Mouse (Mus musculus) stomach, embryonic 14.5 days (tissue): ENCODE measurements around the gene Hsd17b1. TPM values are rescaled to one million over a fixed set of nuclear protein-coding genes. Genes with fewer than 3 reads are reported as not detected.

Source experiments
- ATAC-seq: fragments of 200-750 bp; cut with Nextera tagmentation; 2 replicates; pipeline ENCODE4 v1.8.0; 2017; ENCODE audit warnings: low read depth, moderate TSS enrichment; ENCODE audit not compliant: insufficient number of reproducible peaks, insufficient read depth, low FRiP score
- H3K27ac ChIP-seq: fragments of 300-500 bp; sonication (generic); 2 replicates; pipeline ENCODE4 v1.5.1; 2014; ENCODE audit warnings: mild to moderate bottlenecking, low read length, moderate library complexity, mixed read lengths
- H3K27me3 ChIP-seq: fragments of 300-500 bp; sonication (generic); 2 replicates; pipeline ENCODE4 v1.6.1; 2014; ENCODE audit warnings: low read length, control low read depth, mixed read lengths; ENCODE audit not compliant: control insufficient read depth, insufficient read depth
- H3K36me3 ChIP-seq: fragments of 300-500 bp; sonication (generic); 2 replicates; pipeline ENCODE4 v1.6.1; 2014; ENCODE audit warnings: mild to moderate bottlenecking, control low read depth, low read length, moderate library complexity, mixed read lengths; ENCODE audit not compliant: control insufficient read depth, insufficient read depth
- H3K4me1 ChIP-seq: fragments of 300-500 bp; sonication (generic); 2 replicates; pipeline ENCODE4 v1.6.1; 2014; ENCODE audit warnings: low read length, control low read depth, mixed read lengths; ENCODE audit not compliant: control insufficient read depth, insufficient read depth
- H3K4me2 ChIP-seq: fragments of 300-500 bp; sonication (generic); replicated peaks from 2 replicates; pipeline ENCODE4 v1.6.1; 2014; ENCODE audit warnings: low read depth, low read length, control low read depth
- H3K4me3 ChIP-seq: fragments of 300-500 bp; sonication (generic); 2 replicates; pipeline ENCODE4 v1.5.1; 2014; ENCODE audit warnings: low read depth, low read length, control low read depth
- H3K9ac ChIP-seq: fragments of 300-500 bp; sonication (generic); replicated peaks from 2 replicates; pipeline ENCODE4 v1.6.1; 2014; ENCODE audit warnings: low read depth, mild to moderate bottlenecking, control low read depth, low read length, moderate library complexity, mixed read lengths
- H3K9me3 ChIP-seq: fragments of 300-500 bp; sonication (generic); 2 replicates; pipeline ENCODE4 v1.6.1; 2016; ENCODE audit warnings: low read depth, low read length, control low read depth; ENCODE audit not compliant: control insufficient read depth
- WGBS: fragments of 180-500 bp; shearing (Covaris S2); extraction: QIAGEN DNeasy Blood & Tissue Kit; methylation state at CpG from one replicate; pipeline ENCODE4 v1.1.7; 2014; 5-methylcytosine and 5-hydroxymethylcytosine counted together
- polyA plus RNA-seq: library from polyadenylated mRNA; unstranded; fragments of >200 nt; fragmentation: Nextera tagmentation; extraction: Ambion mirVana; gene quantifications from 2 replicates; pipeline ENCODE4 v1.2.1, GENCODE M21; 2014

Gene Hsd17b1
- polyA plus RNA-seq, 1 experiment from 2014 or later = not detected

DNA sequence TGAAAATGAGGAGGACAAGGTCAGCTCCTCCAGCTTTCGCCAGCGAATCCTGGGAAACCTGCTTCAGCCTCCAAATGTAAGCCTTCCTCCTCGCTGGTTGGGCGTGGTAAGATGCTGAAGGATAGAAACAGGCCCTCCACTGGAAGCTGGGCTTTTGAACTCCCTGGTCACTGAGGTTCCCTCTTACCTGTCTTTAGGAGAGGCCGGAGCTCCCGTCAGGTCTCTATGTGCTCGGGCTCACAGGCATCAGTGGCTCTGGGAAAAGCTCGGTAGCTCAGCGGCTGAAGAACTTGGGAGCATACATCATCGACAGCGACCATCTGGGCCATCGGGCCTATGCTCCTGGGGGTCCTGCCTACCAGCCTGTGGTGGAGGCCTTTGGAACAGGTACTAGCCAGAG, 6.6 kb downstream of the Hsd17b1 start:
- Histone ChIP-seq H3K9me3 (no peaks in the 10 kb centered on the region), H3K4me3 (no peak overlapping the region), H3K4me1 (peaks cover 30% of the 10 kb centered on the region), H3K4me2 (no peak overlapping the region), H3K36me3 (peaks cover 8% of the 10 kb centered on the region), H3K27ac (no peak overlapping the region), H3K27me3 (peaks cover 6% of the 10 kb centered on the region), H3K9ac (no peak overlapping the region)
- WGBS = 90% methylated on average over 12 of the region's 12 CpGs
- no peak for ATAC-seq

DNA sequence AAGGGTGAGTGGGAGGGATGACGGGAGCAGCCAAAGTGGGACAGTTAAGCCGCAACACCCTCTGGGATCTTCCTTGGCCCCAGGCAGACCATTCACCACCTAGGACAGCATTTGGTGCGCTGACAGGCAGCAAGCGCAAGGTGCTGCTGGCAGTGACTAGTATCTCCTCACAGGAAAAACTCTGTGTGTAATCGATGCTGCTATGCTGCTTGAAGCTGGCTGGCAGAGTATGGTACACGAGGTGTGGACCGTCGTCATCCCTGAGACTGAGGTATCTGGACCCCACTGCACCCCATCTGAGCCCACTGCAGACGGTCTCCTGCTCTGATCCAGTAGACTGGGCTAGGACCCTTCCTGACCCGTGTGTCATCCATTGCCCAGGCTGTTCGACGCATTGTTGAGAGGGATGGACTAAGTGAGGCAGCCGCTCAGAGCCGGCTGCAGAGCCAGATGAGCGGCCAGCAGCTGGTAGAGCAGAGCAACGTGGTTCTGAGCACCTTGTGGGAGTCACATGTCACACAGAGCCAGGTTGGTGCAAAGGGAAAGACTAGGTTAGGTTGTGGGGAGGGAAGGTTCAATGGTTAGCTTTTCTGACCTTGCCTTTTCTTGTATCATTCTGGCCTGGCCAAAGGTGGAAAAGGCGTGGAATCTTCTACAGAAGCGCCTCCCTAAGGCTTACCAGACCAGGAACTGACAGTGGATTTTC, 7.6 kb downstream of the Hsd17b1 start:
- 89% methylated on average over 18 of the region's 18 CpGs for WGBS
- no peaks in the 10 kb centered on the region; the same call in 1 of the 2 replicates for H3K27me3 ChIP-seq
- peaks cover 12% of the 10 kb centered on the region for H3K36me3 ChIP-seq
- peak overlapping the region; percentile 96; the same call in 1 of the 2 replicates for H3K4me2 ChIP-seq
- H3K27ac ChIP-seq = no peak overlapping the region
- peaks cover 28% of the 10 kb centered on the region for H3K4me1 ChIP-seq
- no peak overlapping the region for H3K9ac ChIP-seq
- no peak for ATAC-seq
- H3K9me3 ChIP-seq = no peaks in the 10 kb centered on the region
- H3K4me3 ChIP-seq = no peak overlapping the region

DNA sequence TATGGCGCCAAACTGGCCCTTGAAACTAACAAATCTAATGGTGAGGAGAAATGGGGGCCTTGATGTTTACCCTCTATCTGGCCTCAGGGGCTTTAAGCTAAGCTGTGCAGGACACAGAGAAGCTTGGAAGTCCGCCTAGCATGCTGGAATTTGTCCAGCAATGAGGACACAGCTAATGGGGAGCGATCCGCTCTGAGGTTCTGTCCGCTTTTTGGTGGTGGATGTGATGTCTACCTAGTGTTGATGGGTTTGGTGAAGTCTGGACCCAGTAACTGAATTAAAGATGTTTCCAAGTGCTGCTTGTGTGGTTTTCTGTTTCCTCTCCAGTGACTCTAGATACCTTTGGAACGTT, 8.1 kb downstream of the Hsd17b1 start:
- H3K4me2 ChIP-seq = peak overlapping the region; percentile 96
- H3K27ac ChIP-seq = peak overlapping the region; percentile 16; the same call in 1 of the 2 replicates
- no peak overlapping the region for H3K9ac ChIP-seq
- no peaks in the 10 kb centered on the region for H3K27me3 ChIP-seq
- H3K4me3 ChIP-seq = peak overlapping the region; percentile 87; the same call in 1 of the 2 replicates
- no peaks in the 10 kb centered on the region for H3K9me3 ChIP-seq
- H3K36me3 ChIP-seq = peaks cover 14% of the 10 kb centered on the region
- ATAC-seq = no peak
- H3K4me1 ChIP-seq = peaks cover 28% of the 10 kb centered on the region
- WGBS = 83% methylated on average over 6 of the region's 6 CpGs

DNA sequence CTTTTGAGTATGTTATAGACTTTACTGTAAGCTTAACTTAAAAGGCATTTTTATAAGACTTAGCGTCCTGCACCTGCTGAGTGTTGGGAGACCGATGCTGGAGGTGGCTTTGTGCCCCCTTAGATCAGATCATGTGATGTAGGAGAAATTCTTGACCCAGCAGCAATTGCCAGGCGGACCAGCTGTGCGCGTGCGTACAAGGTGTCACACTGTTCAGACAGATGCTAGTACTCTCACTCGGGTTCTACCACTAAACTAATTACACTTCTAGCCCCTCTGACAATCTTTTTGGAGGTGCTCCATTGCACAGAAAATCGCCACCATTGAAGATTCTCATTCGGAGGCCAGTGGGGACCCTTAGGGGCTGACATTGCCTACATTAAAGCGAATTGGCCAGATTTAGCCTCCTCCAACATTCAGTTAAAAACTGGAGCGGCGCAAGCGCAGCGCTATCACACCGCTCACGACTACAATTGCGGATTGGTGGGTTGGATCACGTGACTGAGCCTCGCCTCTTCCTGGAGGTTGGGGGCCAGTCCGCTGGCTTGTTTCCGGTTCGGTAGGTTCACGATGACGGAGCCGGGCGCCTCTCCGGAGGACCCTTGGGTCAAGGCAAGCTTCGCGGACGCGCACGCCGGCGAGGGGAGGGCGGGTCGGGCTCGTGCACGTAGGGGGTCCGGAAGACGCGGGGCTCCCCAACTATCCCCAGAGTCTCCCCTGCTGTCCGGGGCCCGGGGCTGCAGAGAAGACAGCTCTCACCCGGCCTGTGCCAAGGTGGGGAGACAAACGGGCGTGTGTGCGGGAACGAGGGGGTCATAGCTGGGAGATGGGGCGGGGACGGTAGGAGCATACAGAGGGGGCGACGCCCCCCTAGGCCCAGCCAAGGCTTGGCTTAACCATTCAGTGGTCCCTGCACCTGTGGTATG, 8.8 kb downstream of the Hsd17b1 start, which contains the start of gene Mlx:
Gene Mlx, plus strand, starts transcription at position 522 of the 926 bp plus-strand sequence.
- H3K4me2 ChIP-seq = peak within 1 kb of the TSS; percentile 96
- H3K27me3 ChIP-seq = no peaks in the 10 kb centered on the region
- H3K4me3 ChIP-seq = peak within 1 kb of the TSS; percentile 87
- no peaks in the 10 kb centered on the region for H3K9me3 ChIP-seq
- peak within 1 kb of the TSS; percentile 80 for H3K9ac ChIP-seq
- 2% methylated on average over 52 of the region's 52 CpGs for WGBS
- peak; percentile 85 for ATAC-seq
- peak within 1 kb of the TSS; percentile 16; the same call in 1 of the 2 replicates for H3K27ac ChIP-seq
- H3K36me3 ChIP-seq = peaks cover 21% of the 10 kb centered on the region
- peaks cover 24% of the 10 kb centered on the region for H3K4me1 ChIP-seq

GRCm38 (mm10) chr11:101087682-101088055, 9.5 kb downstream of the Hsd17b1 start:
- Histone ChIP-seq H3K27ac (peak overlapping the region; percentile 16; the same call in 1 of the 2 replicates), H3K27me3 (no peaks in the 10 kb centered on the region), H3K36me3 (peaks cover 27% of the 10 kb centered on the region), H3K4me3 (peak overlapping the region; percentile 87), H3K4me2 (peak overlapping the region; percentile 96), H3K9ac (peak overlapping the region; percentile 80), H3K9me3 (no peaks in the 10 kb centered on the region), H3K4me1 (peaks cover 24% of the 10 kb centered on the region)
- ATAC-seq = no peak; the same call in 1 of the 2 replicates
- WGBS = 10% methylated on average over 8 of the region's 8 CpGs

GRCm38 (mm10) chr11:101089931-101090330, 11.7 kb downstream of the Hsd17b1 start:
- no peak overlapping the region for H3K27ac ChIP-seq
- H3K4me3 ChIP-seq = no peak overlapping the region
- no peak overlapping the region for H3K4me2 ChIP-seq
- no peak for ATAC-seq
- no peaks in the 10 kb centered on the region for H3K27me3 ChIP-seq
- WGBS = 91% methylated on average over 1 of the region's 1 CpGs
- H3K4me1 ChIP-seq = peaks cover 22% of the 10 kb centered on the region
- no peak overlapping the region for H3K9ac ChIP-seq
- H3K36me3 ChIP-seq = peaks cover 38% of the 10 kb centered on the region
- H3K9me3 ChIP-seq = no peaks in the 10 kb centered on the region

- Histone ChIP-seq H3K27me3 (no peaks in the 10 kb centered on the region), H3K9me3 (no peaks in the 10 kb centered on the region), H3K9ac (peak overlapping the region; percentile 75), H3K27ac (no peak overlapping the region), H3K4me1 (peaks cover 6% of the 10 kb centered on the region; the same call in 1 of the 2 replicates), H3K4me3 (peak overlapping the region; percentile 68), H3K36me3 (peaks cover 57% of the 10 kb centered on the region), H3K4me2 (peak overlapping the region; percentile 96)
- ATAC-seq = peak; percentile 44
- 2% methylated on average over 18 of the region's 18 CpGs for WGBS
Measured at GRCm38 (mm10) chr11:101094930-101095313, 16.7 kb downstream of the Hsd17b1 start.

- peak; percentile 94 for ATAC-seq
- Histone ChIP-seq H3K4me1 (peaks cover 6% of the 10 kb centered on the region; the same call in 1 of the 2 replicates), H3K27ac (peak within 1 kb of the TSS; percentile 85; the same call in 1 of the 2 replicates), H3K4me2 (peak within 1 kb of the TSS; percentile 96), H3K27me3 (no peaks in the 10 kb centered on the region), H3K36me3 (peaks cover 58% of the 10 kb centered on the region), H3K9ac (peak within 1 kb of the TSS; percentile 75), H3K9me3 (no peaks in the 10 kb centered on the region), H3K4me3 (peak within 1 kb of the TSS; percentile 68)
- 2% methylated on average over 43 of the region's 43 CpGs for WGBS
Measured at GRCm38 (mm10) chr11:101095314-101096024, 17.3 kb downstream of the Hsd17b1 start, which contains the start of gene Psmc3ip. Psmc3ip (minus strand) TSS chr11:101095436.
